Mouse (Mus musculus) hindlimb bud, embryonic 11.5 days (tissue): ENCODE results near the gene Col25a1.

ENCODE experiments used
- DNase-seq: peaks from one replicate; pipeline ENCODE4 v3.0.0-alpha.2; 2012; ENCODE audit warnings: low read depth, low spot score; ENCODE audit errors: extremely low spot score

The Col25a1 gene

DNA sequence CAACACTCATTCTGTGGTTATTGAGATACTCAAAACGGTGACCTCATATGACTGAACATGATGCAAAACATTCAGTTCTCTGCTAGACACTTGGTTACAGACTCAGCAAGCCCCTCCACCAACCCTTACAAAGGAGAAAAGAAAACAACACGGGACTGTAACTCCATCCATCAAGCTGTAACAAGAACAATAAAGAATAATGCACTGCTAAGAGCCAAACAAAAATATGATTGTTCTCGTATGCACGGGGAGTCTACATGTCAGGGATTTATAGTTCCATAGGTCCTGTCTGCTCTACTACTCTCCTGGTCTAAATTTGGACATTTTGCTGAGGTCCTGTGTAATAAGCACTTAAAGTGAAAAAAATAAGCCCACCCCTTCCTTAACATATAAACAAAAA is 29.6 kb downstream of the Col25a1 start:
- DNase-seq = no peak

DNA sequence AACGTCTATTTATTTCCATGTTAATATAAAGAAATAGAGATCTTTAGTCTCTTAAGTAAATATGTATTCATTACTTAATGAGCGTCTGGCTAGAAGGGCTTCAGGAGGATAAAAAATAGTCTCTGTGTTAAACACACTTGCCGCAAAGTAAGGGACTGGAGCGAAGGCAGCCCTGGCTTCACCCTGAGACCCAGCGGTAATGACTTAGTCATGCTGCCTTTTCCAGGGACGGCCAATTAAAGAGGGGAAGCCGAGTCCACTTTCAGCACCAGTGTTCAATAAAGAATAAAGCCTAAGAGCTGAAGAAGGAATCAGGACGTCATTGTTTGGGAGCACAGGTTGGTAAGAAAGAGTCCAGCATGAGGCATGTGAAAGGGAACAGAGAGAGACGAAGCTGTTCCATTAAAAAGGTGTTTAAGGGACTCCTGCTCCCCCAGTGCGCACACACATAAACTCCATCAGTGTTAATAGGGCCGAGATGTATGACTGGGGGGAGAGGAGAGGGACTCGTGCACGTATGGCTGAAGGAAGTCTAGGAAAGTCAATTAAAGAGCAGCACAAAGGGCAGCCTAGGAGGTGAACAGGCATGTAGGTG is 30.1 kb downstream of the Col25a1 start:
- peak; percentile 78 for DNase-seq

DNA sequence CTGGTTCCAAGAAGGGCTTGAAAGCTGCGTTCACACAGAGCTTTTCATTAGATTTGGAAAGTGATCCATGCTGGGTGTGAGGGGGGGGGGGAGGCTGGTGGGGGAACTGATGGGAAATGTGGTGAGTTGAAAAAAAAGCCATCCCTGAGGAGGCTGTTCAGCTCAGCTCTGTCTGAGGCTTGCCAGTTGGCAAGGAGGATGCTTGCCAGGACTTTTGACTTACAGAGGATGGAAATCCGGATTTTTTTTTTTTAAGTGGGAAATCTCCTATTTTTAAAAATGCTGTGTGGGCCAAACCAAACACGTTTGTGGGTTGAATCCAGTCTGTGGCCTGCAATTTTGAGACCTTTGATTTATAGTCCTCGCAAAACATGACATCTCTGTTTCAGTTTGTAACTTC is 35.6 kb downstream of the Col25a1 start:
- DNase-seq = no peak

DNA sequence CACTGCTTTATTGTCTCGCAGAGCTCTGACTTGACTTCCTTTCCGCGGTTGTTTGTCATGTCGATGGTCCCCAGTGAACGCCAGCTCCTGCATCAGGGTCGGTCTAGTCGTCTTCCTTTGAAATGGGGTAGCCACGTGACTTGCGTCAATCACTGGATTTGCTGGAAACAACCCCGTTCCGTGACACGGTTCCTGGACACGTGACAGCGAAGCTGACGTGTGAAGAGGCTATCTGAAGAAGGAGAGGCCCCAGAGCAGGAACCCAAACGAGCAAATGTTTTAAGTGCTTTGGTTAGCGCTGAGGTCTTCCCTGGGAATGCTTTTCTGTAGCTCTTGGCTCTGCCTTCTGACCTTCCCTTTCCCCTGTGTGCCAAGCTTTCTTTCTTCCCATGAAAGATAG is 41.5 kb downstream of the Col25a1 start:
- no peak for DNase-seq

DNA sequence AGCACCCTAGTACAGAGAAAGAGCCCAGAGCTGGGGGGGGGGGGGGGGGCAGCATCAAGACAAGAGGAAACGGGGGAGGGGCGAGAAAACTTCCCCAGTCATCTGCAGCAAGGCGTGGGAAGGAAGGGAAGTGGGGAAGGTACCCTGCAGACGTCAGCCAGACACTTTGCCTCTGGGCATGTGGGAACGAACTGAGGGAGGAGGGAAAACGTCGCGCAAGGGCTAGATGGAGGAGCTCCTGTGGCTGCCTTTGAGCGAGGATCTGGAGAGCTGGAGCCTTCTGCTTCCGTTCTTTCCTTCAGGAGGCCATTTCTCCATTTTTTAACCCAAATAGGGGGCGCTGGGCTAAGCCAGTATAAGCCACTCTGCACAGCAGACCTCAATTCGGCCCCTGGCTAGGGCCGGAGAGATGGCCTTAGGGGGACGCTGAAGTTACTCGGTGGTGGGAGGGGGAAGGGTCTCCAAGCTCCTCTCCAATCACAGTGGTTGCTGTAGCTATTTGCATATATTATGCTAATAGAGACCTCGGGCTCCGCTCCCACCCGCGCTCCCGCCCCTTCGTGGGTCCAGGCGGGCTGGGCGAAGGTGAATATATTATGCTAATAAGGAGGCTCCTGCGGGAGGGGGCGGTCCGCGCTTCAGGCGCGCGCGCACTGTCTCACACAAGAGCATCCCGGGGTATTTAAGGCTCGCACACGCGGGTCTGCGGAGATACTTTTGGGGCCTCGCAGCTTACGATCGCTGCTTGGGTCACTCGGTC is 49.1 kb downstream of the Col25a1 start:
- DNase-seq = peak; percentile 68

DNA sequence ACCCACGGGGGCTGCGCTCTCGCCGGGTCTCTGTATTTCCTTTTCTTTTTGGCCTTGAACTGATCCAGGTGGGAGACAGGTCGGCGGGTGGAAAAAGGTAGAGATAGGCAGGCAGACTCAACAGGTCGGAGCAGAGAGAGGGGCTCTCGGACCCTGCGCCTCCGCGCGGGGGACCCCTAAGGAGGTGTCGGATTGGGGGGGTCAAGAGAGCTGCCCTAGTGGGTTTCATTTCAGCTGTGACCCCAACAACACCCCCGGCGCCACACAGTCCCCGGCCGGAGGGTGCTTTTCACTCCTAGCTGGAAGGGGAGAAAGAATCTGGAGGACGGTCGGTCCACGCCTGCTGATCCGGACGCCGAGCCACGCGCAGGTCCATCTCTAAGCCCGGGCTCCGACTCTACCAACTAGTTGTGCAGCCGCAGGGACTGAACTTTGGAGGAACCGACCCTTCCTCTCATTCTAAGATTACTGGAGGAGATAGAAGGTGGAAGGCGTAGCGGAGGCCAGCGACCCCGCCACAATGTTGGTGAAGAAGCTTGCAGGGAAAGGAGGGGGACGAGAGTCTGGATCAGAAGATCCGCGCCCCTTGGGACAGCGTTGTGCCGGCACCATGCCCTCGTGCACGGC is 49.8 kb downstream of the Col25a1 start:
- no peak for DNase-seq

DNA sequence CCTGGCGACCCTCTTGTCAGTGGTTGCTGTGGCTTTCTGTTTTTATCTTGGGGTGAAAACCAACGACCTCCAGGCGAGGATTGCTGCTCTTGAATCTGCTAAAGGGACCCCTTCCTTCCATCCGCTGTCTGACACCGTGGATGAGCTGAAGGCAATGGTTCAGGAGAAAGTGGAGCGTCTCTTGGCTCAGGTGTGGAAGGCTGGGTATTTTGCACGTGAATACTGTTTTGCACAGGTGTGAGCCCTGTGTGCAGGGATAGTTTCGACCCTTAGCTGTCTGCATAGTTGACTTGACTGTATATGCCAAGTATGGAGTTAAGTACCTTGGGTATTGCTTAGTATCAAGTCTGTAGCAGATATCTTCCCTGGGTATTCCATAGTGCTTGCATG is 50.3 kb downstream of the Col25a1 start:
- DNase-seq = no peak

DNA sequence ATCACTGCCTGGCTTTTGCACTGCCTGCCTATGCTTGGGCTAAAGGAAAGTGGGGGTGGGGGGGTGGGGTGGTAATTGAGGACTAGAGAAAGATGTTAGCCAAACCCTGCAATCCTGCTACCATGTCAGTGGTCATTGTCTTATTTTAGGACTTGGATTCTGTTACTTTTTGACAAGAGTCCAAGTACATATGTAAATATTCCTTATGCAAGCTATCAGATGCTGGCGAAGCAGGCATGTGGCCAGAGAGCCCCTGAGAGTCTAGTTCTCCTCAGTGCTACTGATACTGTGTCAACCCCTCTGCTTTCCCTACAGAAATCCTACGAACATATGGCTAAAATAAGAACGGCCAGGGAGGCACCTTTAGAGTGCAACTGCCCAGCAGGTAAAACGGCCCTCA is 51.1 kb downstream of the Col25a1 start:
- DNase-seq = no peak

DNA sequence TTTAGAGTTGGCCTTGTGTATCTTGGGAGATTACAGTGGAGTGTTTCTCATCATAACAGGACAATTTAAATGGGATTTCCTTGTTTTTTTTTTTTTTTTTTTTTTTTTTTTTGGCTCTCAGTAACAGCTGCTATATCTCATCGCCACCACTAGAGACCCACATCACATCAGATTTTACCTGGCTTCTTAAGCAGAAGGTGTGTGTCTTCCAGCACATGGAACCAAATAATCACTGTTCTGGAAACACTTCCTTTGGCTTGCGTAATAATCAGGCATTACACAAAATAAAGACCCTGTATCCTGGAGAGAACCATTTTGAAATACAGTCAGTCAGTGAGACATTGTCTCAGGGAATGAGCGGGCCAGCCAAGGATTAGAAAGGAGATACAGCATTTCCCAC is 53.8 kb downstream of the Col25a1 start:
- DNase-seq = no peak

DNA sequence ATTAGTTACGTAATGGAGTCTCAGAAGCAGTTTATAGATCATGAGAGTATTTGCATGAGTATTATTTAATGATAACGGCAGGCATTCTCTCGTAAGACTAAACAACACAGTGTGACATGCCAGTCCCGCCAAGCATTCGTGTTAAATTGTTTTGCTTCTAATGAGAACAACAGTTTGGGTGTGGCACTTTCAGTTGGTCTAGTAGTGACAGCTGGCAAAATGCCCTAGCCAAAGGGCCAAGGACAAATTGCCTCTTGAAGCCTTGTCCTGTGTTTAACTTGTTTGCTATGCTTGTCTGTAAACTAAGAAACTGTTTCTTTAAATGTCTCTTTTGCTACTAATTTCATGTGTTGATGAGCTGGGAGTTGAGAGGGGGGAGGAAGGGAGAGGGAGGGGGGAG is 56.3 kb downstream of the Col25a1 start:
- no peak for DNase-seq

DNA sequence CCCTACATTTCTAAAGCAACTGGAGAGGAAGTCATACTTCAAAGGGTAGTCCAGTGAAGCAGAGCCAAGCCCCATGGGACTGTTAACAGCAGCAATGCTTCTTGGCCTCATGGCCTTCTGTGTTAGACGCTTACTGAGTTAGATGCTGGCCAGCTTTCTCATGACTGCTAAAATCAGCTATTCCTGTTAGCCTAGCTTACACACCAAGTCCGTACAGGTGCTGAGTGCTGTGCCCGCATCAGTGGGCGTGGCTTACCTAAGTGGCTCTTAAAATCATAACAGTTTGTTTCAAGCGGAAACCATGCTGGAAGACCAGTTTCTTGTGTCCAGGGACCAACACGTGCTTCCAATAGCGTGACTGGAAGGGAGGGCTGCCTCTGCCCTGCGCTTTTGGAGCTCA is 62.1 kb downstream of the Col25a1 start:
- DNase-seq = no peak

DNA sequence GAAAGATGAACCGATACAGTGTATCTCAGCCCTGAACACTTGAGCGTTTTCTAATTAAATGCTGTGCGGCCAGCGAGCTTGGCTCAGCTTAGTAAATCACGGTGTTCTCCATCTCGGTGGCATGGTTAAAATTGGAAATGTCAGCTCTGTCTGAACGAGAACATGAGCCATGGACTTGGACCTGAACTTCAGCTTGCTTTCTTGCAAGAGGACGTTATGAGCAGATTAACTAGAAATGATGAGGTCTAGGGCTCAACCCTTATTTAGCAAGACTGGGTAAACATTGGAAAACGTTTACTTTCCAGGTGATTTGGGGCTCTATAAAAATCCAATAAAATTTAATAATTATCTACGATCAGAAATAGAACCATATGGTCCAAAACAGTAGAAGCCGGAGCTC is 83.3 kb downstream of the Col25a1 start:
- DNase-seq = no peak

DNA sequence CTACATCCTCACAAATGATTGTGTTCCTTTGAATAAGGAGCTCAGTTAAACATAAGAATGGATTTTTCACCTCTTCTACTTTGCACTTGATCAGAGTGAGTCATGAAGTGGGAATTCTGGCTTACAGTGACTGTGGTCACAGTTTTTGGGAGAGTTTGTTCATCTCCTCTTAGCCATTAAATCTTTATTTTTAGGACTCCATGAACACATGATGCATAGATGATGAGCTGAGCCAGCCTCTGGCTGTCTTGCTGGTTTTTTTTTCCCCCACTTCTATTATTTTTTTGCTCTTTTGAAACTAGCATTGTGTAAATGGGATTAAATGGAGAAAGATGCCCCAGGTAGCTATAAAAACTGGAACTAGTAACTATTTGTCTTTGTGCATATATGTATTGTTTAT is 84.8 kb downstream of the Col25a1 start:
- no peak for DNase-seq

DNA sequence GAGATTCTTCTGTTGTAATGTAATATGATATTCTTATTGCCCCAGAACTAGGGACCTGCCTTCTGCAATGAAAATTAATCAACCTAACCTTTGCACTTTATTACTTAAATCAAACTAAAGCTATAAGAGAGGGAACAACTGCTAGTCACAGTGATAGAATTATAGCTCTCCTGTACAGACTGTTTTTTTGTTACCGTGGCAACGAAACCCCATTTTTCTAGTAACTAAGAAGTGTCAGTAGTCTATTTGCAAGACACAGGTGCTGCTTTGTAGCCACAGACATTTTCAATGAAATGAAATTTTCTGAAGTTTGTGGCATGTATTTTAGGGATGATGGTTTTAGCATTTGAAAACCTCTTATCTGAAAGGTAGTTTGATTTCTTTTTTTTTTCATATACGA is 85.3 kb downstream of the Col25a1 start:
- no peak for DNase-seq

DNA sequence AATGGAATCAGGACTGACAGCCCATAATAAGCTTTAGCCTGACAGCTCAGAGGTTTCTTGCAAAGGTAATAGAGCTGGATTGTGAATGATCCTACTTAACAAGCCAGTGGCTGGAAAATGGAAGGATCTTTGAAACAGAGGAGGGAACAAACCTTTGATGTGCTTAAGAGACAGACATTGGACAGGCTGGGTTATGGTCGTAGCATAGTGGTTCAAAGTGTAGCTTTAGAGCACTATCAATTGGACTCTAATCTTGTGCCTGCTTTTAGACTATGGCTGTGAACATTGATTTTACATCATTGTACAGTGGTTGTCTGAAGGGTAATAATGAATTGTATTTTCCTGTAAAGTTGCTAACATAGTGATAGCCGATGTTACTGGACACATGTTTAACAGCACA is 86.4 kb downstream of the Col25a1 start:
- DNase-seq = no peak

DNA sequence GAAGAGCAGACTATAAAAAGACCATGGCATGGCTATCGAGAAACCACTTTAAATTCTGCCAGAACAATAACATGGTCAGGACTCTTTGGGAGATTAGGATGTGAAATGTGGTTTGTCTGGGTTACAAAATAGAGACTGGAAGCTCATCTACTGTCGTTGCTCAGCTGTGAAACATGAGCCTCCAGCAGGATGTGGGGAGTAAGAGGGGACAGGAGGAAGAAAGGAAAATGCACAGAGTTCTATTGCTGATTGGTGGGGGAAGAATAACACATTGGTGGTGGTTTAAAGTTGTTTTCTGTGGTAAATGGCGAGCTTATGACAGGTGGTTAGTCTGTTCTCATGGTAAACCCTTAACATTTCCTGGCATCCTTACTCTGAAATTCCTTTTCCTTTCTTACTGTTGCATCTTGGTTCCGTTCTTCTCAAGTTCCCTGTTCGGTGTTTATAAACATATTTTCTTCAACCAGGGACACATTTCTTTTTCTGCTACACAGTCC is 87.0 kb downstream of the Col25a1 start:
- DNase-seq = no peak

DNA sequence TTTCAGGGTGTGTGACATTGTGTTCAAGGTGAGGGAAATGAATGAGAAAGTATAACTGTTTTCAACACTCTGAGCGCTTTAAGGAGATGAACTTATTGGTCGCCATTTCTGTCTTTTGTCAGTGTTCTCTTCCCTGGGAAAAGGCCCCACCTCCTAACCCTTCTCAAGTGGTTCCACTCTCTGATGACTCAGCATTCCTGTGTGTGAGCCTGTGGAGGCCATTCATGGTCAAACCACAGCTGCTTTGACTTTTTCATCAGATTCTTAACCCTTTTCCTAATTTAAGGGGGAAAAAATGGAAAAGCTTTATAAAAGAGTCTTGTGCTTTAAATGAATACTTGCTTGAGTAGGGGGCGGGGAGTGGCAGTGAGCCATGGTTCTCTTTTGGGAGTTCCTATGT is 89.5 kb downstream of the Col25a1 start:
- DNase-seq = no peak

DNA sequence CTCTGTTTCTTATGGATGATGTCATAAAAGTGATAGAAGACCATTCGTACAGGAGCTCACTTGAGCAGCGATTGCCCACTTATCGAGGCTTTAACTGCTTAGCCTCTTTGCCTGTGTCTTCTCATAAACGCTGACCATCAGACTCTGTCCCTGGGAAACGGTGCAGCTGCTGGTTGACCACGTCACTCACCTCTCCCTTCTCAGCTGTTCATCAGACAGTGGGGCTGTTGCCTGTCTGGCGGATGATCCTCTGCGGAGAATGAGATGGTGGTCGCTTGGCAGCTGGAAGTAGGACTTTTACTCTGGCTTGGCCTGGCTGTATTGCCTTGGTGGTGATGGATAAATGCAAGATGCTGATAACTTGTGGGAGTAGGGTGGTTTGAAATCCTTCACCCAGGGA is 96.9 kb downstream of the Col25a1 start:
- DNase-seq = no peak

DNA sequence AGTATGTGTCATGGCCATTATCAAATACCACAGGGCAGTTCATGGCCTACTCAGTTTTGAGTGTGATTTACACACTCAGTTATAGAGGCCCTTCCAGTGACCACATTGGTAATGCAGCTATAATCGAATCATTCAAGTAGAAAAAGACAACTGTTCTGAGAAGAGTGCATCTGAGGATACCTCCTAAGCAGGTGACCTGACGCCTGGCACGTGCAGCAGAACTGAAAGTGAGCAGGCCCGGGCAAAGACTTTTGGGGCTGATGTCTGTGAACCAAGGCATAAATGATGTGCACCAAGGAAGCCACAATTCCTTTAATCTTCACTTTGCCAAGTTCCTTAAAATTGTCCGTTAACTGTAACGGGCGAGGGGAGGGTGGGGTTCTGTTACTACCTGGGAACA is 101.6 kb downstream of the Col25a1 start:
- DNase-seq = no peak

DNA sequence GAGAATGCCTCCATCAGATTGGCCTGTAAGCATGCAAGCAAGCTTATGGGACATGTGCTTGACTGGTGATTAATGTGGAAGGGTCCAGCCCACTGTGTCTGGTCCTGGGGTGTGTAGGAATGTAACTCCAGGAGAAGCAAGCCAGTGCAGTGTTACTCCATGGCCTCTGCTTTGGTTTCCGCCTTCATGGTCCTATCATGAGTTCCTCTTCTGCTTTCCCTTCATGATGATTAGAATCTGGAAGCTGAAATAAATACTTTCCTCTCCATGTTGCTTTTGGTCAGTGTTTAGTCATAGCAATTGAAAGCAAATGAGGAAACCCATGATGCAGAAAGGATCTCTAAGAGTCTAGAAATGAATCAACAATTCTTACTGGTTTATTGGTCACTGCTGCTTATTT is 103.9 kb downstream of the Col25a1 start:
- no peak for DNase-seq

DNA sequence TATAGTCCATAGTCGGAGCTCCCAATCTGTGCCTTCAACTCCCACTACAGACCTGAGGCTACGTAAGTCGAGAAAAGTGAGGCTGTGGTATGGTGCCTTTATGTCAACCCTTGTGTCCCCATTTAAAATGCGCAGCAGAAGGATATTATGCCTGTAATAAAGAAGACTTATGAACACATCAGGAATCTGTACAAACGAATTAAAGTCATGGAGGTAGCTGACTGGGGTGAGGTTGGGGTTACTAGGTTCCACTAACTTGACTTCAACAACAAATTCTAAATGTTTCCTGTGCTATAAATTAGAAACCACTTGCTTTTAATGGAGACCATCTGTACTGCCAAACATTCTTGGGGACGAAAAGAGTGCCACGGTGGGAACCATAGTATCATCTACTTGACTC is 104.8 kb downstream of the Col25a1 start:
- peak; percentile 74 for DNase-seq

DNA sequence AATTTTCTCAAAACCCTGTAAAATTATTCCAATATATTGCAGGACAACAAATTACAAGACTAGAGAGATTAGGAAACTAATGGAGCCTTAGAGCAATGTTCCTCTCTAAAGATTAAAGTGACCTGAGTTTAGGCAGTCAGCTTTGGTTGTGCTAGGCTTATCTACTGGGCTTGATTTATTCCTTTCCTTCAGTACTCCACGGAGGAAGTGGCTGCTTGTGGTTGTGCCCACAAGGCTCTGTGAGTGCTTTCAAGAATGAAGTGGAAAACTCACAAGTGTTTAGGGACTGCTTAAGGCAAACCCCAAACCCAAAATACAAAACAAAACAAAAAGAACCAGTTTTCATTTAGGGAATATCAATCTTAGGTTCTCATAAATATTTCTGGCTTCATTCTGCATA is 106.6 kb downstream of the Col25a1 start:
- no peak for DNase-seq
